Mouse (Mus musculus) megakaryocyte progenitor cell, adult 5-6 weeks (primary cell): ENCODE data around the gene Sirt4. TPM values are rescaled to one million over a fixed set of nuclear protein-coding genes. Genes with fewer than 3 reads are reported as not detected.
"Not testable (repeated sequence)": the region's sequence is repeated elsewhere in the genome, so short reads cannot be mapped to it uniquely, and the experiment has no call there.

Experiments
- ATAC-seq: replicated peaks from 2 replicates; pipeline ENCODE4 v1.8.0; 2016; ENCODE audit warnings: mild to moderate bottlenecking, moderate TSS enrichment, inconsistent platforms; ENCODE audit not compliant: poor library complexity
- total RNA-seq, 2 experiments: library from RNA; stranded (forward) in 1 of 2; stranded (reverse) in 1 of 2; fragments of 157-497, 149-512 nt in 1 of 2; fragments of 200-1000 nt in 1 of 2; gene quantifications; 2 replicates each; pipeline versions ENCODE4 v1.2.3 to v1.2.4; 2015 to 2017

The Sirt4 gene
- total RNA-seq, 2 experiments from 2014 or later = 4.6 to 12.3 TPM

GRCm38 (mm10) chr5:115495618-115496017, 11.1 kb upstream of the Sirt4 start:
- ATAC-seq = not testable (repeated sequence)

- no peak for ATAC-seq
These were observed 8.9 kb upstream of the Sirt4 start for GRCm38 (mm10) chr5:115493441-115493840.

DNA sequence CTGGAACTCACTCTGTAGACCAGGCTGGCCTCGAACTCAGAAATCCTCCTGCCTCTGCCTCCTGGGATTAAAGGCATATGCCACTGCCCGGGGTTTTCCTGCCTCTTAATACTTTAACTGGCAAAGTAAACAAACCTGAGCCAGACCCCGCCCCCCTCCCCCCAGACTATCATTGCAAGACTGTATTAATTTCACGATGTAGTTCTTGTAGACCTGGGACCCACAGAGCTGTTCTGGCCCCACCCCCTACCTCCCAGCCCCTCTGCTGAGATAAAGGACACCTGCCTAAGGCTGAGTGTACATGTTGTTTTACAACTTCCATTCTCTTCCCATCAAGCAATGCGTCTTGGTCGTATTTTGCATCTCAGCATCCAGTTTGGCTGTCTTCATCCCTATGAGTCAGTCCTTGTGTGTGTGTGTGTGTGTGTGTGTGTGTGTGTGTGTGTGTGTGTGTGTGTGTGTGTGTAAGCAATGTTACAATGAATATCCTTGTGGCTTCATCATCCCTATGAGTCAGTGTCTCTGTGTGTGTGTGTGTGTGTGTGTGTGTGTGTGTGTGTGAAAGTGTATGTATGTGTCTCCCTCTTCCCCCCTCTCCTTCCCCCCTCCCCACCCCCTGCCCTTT, 8.3 kb upstream of the Sirt4 start:
- ATAC-seq = no peak

GRCm38 (mm10) chr5:115491771-115492322, 7.3 kb upstream of the Sirt4 start:
- ATAC-seq = 0 out of 2 replicates have a peak, but pooled peaks have one; percentile 2

DNA sequence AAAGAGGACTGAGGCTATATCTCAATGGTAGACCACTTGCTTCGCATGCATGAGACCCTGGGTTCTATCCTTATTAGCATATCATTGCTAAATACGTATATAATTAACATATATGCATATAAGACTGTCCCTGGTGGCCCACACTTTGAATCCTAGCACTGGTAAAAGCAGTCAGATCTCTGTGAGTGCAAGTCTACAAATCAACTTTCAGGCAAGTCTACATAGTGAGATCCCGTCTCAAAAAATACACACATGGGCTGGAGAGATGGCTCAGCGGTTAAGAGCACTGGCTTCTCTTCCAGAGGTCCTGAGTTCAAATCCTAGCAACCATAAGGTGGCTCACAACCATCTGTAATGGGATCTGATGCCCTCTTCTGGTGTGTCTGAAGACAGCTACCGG, 6.6 kb upstream of the Sirt4 start:
- ATAC-seq = no peak

DNA sequence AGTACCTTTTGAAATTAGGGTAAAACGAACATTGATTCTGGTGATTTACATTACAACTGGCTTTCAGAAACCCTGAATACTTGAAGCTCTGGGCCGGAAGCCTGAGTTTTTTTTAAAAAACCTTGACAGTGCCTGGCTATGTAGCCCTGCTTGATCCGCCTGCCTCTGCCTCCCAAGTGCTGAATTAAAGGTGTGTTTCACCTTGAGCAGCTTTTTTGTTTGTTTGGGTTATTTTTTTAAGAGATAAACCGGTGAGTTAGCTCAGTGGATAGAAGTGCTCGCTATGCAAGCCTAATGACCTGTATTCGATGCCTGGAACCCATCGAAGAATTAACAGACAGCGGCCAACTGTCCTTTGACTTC, 6.1 kb upstream of the Sirt4 start:
- peak; percentile 15 for ATAC-seq

- ATAC-seq = peak; percentile 74
These were observed 5.4 kb upstream of the Sirt4 start for GRCm38 (mm10) chr5:115489699-115490637.

DNA sequence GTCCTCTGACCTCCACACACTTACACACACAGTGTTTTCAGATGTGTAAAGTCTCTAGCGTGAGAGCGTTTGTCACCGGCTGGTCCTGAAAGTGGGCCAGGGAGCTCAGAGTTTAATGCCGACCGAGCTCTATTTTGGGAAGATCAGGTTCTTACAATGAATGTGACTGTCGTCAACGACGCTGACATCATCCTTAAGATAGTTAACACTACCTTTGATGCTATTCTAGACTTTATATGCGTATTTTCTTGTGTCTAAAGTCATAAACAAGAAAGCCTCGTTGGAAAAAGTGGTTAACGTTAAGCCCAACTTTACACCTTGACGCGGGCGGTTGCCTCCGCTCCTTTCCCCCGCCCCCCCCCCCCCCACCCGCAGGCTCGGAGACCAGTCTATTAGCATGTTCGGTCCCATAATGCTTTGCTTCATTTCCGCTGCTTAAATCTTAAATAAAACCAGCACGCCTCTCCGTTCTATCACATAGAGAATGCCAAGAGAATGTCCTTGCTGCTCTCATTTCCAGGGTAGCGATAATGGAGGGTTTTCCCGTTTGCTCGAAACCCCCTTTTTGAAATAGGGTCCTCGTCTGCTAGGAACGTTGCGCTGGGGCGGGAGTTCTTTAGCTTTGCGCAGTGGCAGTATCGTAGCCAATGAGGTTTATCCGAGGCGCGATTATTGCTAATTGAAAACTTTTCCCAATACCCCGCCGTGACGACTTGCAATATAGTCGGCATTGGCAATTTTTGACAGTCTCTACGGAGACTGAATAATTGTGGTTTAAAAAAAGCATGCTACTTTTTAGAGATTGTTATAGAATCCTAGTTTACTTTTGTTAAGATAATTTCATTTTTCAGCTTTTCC, 4.5 kb upstream of the Sirt4 start:
- no peak for ATAC-seq

DNA sequence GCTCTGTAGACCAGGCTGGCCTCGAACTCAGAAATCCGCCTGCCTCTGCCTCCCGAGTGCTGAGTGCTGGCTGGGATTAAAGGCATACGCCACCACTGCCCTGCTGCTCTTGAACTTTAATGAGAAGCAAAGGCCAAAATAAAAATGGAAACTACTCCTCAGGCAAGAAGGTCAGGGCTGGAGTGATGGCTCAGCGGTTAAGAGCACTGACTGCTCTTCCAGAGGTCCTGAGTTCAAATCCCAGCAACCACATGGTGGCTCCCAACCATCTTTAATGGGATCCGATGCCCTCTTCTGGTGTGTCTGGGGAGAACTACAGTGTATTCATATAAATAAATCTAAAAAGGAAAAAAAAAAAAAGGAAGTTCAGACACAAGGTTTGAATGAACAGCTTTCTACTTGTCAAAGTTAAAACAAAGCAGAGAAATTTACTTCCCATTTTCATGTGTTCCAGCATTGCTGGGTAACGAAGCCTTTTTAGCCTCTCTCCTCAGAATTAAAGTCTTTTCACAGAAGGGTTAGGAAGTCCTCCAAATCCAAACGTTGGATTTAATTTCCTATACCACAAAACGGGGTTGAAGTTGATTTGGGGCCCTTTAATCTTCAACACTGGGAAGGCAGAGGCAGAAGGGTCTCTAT, 3.5 kb upstream of the Sirt4 start:
- ATAC-seq = no peak

DNA sequence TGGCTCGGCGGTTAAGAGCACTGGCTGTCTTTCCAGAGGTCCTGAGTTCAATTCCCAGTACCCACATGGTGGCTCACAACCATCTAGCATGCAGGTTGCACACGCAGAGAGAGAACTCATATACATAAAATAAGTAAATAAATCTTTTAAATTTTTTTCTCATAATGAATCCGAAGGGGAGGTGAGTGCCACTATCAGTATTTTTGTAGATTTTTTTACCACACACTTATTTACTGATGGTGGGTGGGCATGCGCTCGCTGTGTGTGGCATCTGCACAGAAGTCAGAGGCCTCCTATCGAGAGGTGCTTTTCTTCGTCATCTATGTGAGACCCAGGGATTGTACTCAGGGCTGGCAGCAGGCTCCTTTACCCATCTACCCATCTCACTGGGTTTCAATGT, 2.8 kb upstream of the Sirt4 start:
- no peak for ATAC-seq

DNA sequence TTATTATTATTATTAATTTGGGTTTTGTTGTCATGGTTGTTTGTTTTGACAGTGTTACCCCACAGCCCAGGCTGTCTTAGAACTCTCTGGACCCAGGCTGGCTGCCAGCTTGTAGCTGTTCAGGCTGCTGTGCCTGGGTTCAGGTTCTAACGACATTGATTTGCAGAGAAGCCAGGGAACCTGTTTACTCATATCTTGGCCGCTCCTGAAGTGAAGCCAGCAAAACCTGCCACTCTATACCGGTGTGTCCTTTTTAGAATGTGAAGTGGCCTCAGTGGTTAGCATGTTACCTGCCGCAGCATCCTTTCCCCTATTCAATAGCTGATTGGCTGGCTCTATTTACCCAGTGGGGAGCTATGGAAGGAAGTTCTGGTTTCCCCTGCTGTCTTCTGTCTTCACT, 2.2 kb upstream of the Sirt4 start:
- ATAC-seq = no peak

DNA sequence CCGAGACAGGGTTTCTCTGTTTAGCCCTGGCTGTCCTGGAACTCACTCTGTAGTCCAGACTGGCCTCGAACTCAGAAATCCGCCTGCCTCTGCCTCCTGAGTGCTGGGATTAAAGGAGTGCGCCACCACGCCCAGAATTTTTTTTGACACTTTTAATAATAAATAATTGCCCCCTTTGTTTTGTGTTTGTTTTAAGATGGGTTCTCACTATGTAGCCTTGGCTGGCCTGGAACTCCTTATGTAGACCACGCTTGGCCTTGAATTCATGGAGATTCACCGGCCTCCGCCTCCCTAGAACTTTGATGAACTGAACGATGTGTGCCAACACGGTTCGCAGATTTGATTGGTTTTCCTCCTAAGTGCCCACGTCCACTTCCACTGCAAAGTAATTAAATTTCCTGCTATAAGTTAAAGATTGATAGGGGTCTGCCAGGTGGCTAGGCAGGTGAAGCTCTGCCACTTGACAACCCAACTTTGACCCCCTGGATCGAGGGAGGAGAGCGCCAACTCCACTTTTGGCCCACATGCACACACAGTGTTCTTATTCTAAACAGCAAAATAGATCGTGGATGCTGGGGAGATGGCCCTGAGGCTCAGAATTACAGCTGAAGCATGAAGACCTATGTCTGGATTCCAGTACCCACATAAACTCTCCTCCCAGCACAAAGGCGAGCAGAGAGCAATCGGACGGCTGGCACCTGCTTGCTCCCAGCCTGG, 1.1 kb upstream of the Sirt4 start:
- ATAC-seq = no peak

- no peak for ATAC-seq
These were observed 471 bp upstream of the Sirt4 start for GRCm38 (mm10) chr5:115484996-115485395.

DNA sequence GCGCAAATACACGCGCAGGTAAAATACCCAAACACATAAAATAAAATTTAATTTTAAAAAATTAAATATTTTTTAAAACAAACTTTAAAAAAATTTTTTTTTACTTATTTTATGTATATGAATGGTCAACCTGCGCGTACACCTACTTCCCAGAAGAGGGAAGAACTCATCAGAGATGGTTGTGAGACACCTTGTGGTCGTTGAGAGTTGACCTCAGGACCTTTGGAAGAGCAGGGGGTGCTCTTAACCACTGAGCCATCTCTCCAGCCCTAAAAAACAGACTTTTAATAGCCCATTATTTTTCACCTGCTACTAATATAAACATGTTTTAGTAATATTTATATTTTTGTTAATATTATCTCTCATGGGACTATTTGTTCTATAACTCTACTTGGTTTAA, 1.1 kb downstream of the Sirt4 start:
- no peak for ATAC-seq

- no peak for ATAC-seq
These were observed 1.9 kb downstream of the Sirt4 start for GRCm38 (mm10) chr5:115482390-115483265.

DNA sequence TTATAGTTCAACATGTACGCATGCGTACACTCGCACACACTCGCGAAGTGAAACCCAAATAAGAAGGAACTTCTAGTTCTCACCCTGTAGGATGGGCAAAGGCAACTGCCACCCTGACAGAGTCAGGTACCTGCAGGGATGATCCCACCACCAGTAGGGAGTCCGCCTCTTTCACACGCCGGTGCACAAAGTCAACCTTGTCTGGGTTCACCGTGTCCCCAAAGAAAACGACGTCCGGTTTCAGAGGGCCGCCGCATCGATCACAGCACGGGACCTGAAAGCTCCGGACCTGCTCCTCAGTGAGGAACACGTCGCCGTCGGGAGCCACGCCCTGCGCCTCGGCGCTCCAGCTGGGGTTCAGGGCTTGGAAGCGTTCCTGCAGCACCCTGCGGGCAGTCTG, 4.4 kb downstream of the Sirt4 start:
- ATAC-seq = no peak

- no peak for ATAC-seq
These were observed 5.0 kb downstream of the Sirt4 start for GRCm38 (mm10) chr5:115479561-115479960.

- ATAC-seq = no peak
These were observed 8.3 kb downstream of the Sirt4 start for GRCm38 (mm10) chr5:115476107-115476727.
